Mouse (Mus musculus): ENCODE measurements around the gene Usb1. TPM values are rescaled to one million over a fixed set of nuclear protein-coding genes. Genes with fewer than 3 reads are reported as not detected.

The Usb1 gene
- polyA plus RNA-seq, 1 experiment from 2014 or later: 37.1 TPM

Other genes with a start within 250 kb of the Usb1 start
- gene Kifc3, start 129.5 kb upstream of the Usb1 start, polyA plus RNA-seq (2016; fragmentation: Nextera tagmentation; extraction: Ambion mirVana): 10.0 and 10.4 TPM in 2 replicates
- 0.05 and 0.13 TPM in 2 replicates for gene Cngb1, start 25.7 kb upstream of the Usb1 start, polyA plus RNA-seq (2016; fragmentation: Nextera tagmentation; extraction: Ambion mirVana)
- not detected in 2 replicates for gene Tepp, start 21.7 kb upstream of the Usb1 start, polyA plus RNA-seq (2016; fragmentation: Nextera tagmentation; extraction: Ambion mirVana)
- 19.1 and 20.6 TPM in 2 replicates for gene Zfp319, start 334 bp upstream of the Usb1 start, polyA plus RNA-seq (2016; fragmentation: Nextera tagmentation; extraction: Ambion mirVana)
- 23.5 and 27.1 TPM in 2 replicates for gene Mmp15, start 20.0 kb downstream of the Usb1 start, polyA plus RNA-seq (2016; fragmentation: Nextera tagmentation; extraction: Ambion mirVana)
- 128 and 130 TPM in 2 replicates for gene Cfap20, start 102.6 kb downstream of the Usb1 start, polyA plus RNA-seq (2016; fragmentation: Nextera tagmentation; extraction: Ambion mirVana)
- gene Csnk2a2, start 157.8 kb downstream of the Usb1 start, polyA plus RNA-seq (2016; fragmentation: Nextera tagmentation; extraction: Ambion mirVana): 10.3 and 11.0 TPM in 2 replicates
- gene Ccdc113, start 201.8 kb downstream of the Usb1 start, polyA plus RNA-seq (2016; fragmentation: Nextera tagmentation; extraction: Ambion mirVana): 0.18 and 0.59 TPM in 2 replicates
- not detected in 2 replicates for gene Prss54, start 244.1 kb downstream of the Usb1 start, polyA plus RNA-seq (2016; fragmentation: Nextera tagmentation; extraction: Ambion mirVana)

Data from midbrain, embryonic 12.5 days (tissue).